Mouse (Mus musculus): Measurements from ENCODE around the gene Zmynd10.

DNA sequence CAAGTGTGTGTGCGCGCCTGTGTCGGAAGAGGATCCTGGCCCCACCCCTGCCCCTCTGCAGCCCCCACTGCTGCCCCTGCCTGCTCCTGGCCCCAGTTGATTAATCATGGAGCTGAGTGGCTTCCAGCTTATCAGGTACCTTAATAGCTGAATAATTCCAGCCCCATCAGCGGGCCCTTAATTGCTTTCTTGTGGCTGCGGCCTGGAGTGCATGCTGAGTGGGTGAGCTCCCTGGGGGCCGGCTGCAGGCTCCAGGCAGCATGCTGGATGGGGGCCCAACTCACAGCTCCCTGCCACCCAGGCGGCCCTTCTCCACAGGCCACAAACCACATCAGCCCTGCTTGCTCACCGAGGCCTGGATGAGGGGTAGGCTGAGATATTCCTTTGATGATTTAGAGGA is 35.7 kb upstream of the Zmynd10 start:
- TF ChIP-seq CTCF (IDR thresholded peaks at IDR 0.05; ENCODE audit: extremely low read depth, insufficient read depth, low read length) (no peak), POLR2A (IDR thresholded peaks at IDR 0.05; ENCODE audit: extremely low read depth, insufficient read depth, low read length) (no peak)
